Mouse (Mus musculus) hindbrain, embryonic 13.5 days (tissue): Measurements from ENCODE around the gene Plin3. TPM values are rescaled to one million over a fixed set of nuclear protein-coding genes. Genes with fewer than 3 reads are reported as not detected.

Experiments
- ATAC-seq: fragments of 200-750 bp; cut with Nextera tagmentation; 2 replicates; pipeline ENCODE4 v1.8.0; 2017; ENCODE audit warnings: moderate TSS enrichment; ENCODE audit not compliant: low FRiP score
- H3K27ac ChIP-seq: fragments of 300-500 bp; sonication (generic); 2 replicates; pipeline ENCODE4 v1.5.1; 2015; ENCODE audit warnings: inconsistent platforms, mild to moderate bottlenecking, moderate library complexity
- H3K27me3 ChIP-seq: fragments of 300-500 bp; sonication (generic); 2 replicates; pipeline ENCODE4 v1.6.1; 2015; ENCODE audit warnings: mild to moderate bottlenecking, inconsistent platforms
- H3K36me3 ChIP-seq: fragments of 300-500 bp; sonication (generic); 2 replicates; pipeline ENCODE4 v1.6.1; 2015; ENCODE audit warnings: mild to moderate bottlenecking, inconsistent platforms
- H3K4me1 ChIP-seq: fragments of 300-500 bp; sonication (generic); replicated peaks from 2 replicates; pipeline ENCODE4 v1.6.1; 2015; ENCODE audit warnings: inconsistent platforms
- H3K4me2 ChIP-seq: fragments of 300-500 bp; sonication (generic); 2 replicates; pipeline ENCODE4 v1.6.1; 2015; ENCODE audit warnings: inconsistent platforms, mild to moderate bottlenecking, moderate library complexity
- H3K4me3 ChIP-seq: fragments of 300-500 bp; sonication (generic); 2 replicates; pipeline ENCODE4 v1.5.1; 2015; ENCODE audit warnings: mild to moderate bottlenecking, inconsistent platforms
- H3K9ac ChIP-seq: fragments of 300-500 bp; sonication (generic); 2 replicates; pipeline ENCODE4 v1.6.1; 2015; ENCODE audit warnings: mild to moderate bottlenecking, inconsistent platforms
- H3K9me3 ChIP-seq: fragments of 300-500 bp; sonication (generic); 2 replicates; pipeline ENCODE4 v1.6.1; 2016; ENCODE audit warnings: inconsistent platforms
- WGBS: fragments of 180-500 bp; shearing (Covaris S2); methylation state at CpG from one replicate; pipeline ENCODE4 v1.1.7; 2015; 5-methylcytosine and 5-hydroxymethylcytosine counted together
- polyA plus RNA-seq: library from polyadenylated mRNA; unstranded; fragments of >200 nt; fragmentation: Nextera tagmentation; extraction: Ambion mirVana; gene quantifications from 2 replicates; pipeline ENCODE4 v1.2.1, GENCODE M21; 2015

The Plin3 gene
- 20.0 and 23.5 TPM in 2 replicates for polyA plus RNA-seq

GRCm38 (mm10) chr17:56292531-56293222, at the start of gene Plin3:
TSS of gene Plin3 (minus strand) at chr17:56292873.
- no peak for ATAC-seq
- H3K36me3 ChIP-seq, result no peaks in the 10 kb centered on the region
- H3K4me1 ChIP-seq, result peaks cover 32% of the 10 kb centered on the region
- no peak within 1 kb of the TSS for H3K4me2 ChIP-seq
- no peak within 1 kb of the TSS for H3K27ac ChIP-seq
- WGBS, result 81% methylated on average over 4 of the region's 4 CpGs
- H3K9ac ChIP-seq, result no peak within 1 kb of the TSS
- no peaks in the 10 kb centered on the region for H3K9me3 ChIP-seq
- no peak within 1 kb of the TSS for H3K4me3 ChIP-seq
- H3K27me3 ChIP-seq, result no peaks in the 10 kb centered on the region

GRCm38 (mm10) chr17:56340717-56341116, 48.0 kb upstream of the Plin3 start:
- H3K27me3 ChIP-seq, result no peaks in the 10 kb centered on the region
- 0 out of 2 replicates have a peak overlapping the region, but pooled peaks have one; percentile 13 for H3K9ac ChIP-seq
- peaks cover 51% of the 10 kb centered on the region for H3K4me1 ChIP-seq
- H3K9me3 ChIP-seq, result no peaks in the 10 kb centered on the region
- peaks cover 9% of the 10 kb centered on the region; the same call in 1 of the 2 replicates for H3K36me3 ChIP-seq
- H3K27ac ChIP-seq, result no peak overlapping the region
- no peak overlapping the region for H3K4me3 ChIP-seq
- ATAC-seq, result no peak
- no peak overlapping the region for H3K4me2 ChIP-seq

- Histone ChIP-seq H3K9ac (no peak overlapping the region), H3K27ac (no peak overlapping the region), H3K27me3 (no peaks in the 10 kb centered on the region), H3K4me3 (no peak overlapping the region), H3K36me3 (peaks cover 6% of the 10 kb centered on the region), H3K4me1 (peaks cover 55% of the 10 kb centered on the region), H3K4me2 (no peak overlapping the region), H3K9me3 (no peaks in the 10 kb centered on the region)
- ATAC-seq, result no peak
- 49% methylated on average over 4 of the region's 4 CpGs for WGBS
These were observed 46.2 kb upstream of the Plin3 start for GRCm38 (mm10) chr17:56338909-56339308.

GRCm38 (mm10) chr17:56337791-56338190, 45.1 kb upstream of the Plin3 start:
- no peaks in the 10 kb centered on the region for H3K27me3 ChIP-seq
- ATAC-seq, result no peak
- H3K4me2 ChIP-seq, result no peak overlapping the region
- no peak overlapping the region for H3K4me3 ChIP-seq
- H3K36me3 ChIP-seq, result peaks cover 6% of the 10 kb centered on the region
- H3K9me3 ChIP-seq, result no peaks in the 10 kb centered on the region
- peaks cover 54% of the 10 kb centered on the region for H3K4me1 ChIP-seq
- WGBS, result 95% methylated on average over 6 of the region's 6 CpGs
- no peak overlapping the region for H3K9ac ChIP-seq
- H3K27ac ChIP-seq, result no peak overlapping the region

- 52% methylated on average over 4 of the region's 4 CpGs for WGBS
- H3K4me3 ChIP-seq, result no peak overlapping the region
- no peak overlapping the region for H3K9ac ChIP-seq
- peaks cover 6% of the 10 kb centered on the region for H3K36me3 ChIP-seq
- H3K4me1 ChIP-seq, result peaks cover 60% of the 10 kb centered on the region
- H3K27ac ChIP-seq, result no peak overlapping the region
- H3K27me3 ChIP-seq, result no peaks in the 10 kb centered on the region
- no peak for ATAC-seq
- H3K4me2 ChIP-seq, result no peak overlapping the region
- H3K9me3 ChIP-seq, result no peaks in the 10 kb centered on the region
These were observed 44.5 kb upstream of the Plin3 start for GRCm38 (mm10) chr17:56337190-56337589.

- Histone ChIP-seq H3K9me3 (no peaks in the 10 kb centered on the region), H3K36me3 (peaks cover 6% of the 10 kb centered on the region), H3K27ac (no peak overlapping the region), H3K27me3 (no peaks in the 10 kb centered on the region), H3K4me3 (no peak overlapping the region), H3K4me1 (peaks cover 83% of the 10 kb centered on the region), H3K9ac (no peak overlapping the region), H3K4me2 (no peak overlapping the region)
- ATAC-seq, result no peak
- 45% methylated on average over 8 of the region's 8 CpGs for WGBS
These were observed 40.3 kb upstream of the Plin3 start for GRCm38 (mm10) chr17:56332987-56333386.

- ATAC-seq, result no peak
- H3K9ac ChIP-seq, result peak overlapping the region; percentile 25; the same call in 1 of the 2 replicates
These were observed 38.6 kb upstream of the Plin3 start for GRCm38 (mm10) chr17:56331256-56331655.

GRCm38 (mm10) chr17:56330345-56330744, 37.7 kb upstream of the Plin3 start:
- Histone ChIP-seq H3K27ac (0 out of 2 replicates have a peak overlapping the region, but pooled peaks have one; percentile 19), H3K9ac (peak overlapping the region; percentile 26; the same call in 1 of the 2 replicates), H3K9me3 (no peaks in the 10 kb centered on the region), H3K4me1 (peaks cover 67% of the 10 kb centered on the region), H3K4me2 (no peak overlapping the region), H3K4me3 (no peak overlapping the region), H3K27me3 (no peaks in the 10 kb centered on the region), H3K36me3 (peaks cover 6% of the 10 kb centered on the region)
- WGBS, result 87% methylated on average over 3 of the region's 3 CpGs
- no peak for ATAC-seq

More at GRCm38 (mm10) chr17:56331256-56331655, 38.6 kb upstream of the Plin3 start:
- Histone ChIP-seq H3K9me3 (no peaks in the 10 kb centered on the region), H3K36me3 (peaks cover 6% of the 10 kb centered on the region), H3K4me3 (no peak overlapping the region), H3K27ac (peak overlapping the region; percentile 35; the same call in 1 of the 2 replicates), H3K4me1 (peaks cover 76% of the 10 kb centered on the region), H3K27me3 (no peaks in the 10 kb centered on the region), H3K4me2 (no peak overlapping the region)

GRCm38 (mm10) chr17:56329267-56329666, 36.6 kb upstream of the Plin3 start:
- H3K4me2 ChIP-seq, result no peak overlapping the region
- H3K9ac ChIP-seq, result no peak overlapping the region
- ATAC-seq, result no peak
- H3K9me3 ChIP-seq, result no peaks in the 10 kb centered on the region
- H3K27me3 ChIP-seq, result no peaks in the 10 kb centered on the region
- H3K4me1 ChIP-seq, result peaks cover 70% of the 10 kb centered on the region
- H3K27ac ChIP-seq, result no peak overlapping the region
- no peak overlapping the region for H3K4me3 ChIP-seq
- no peaks in the 10 kb centered on the region for H3K36me3 ChIP-seq

- 2% methylated on average over 66 of the region's 67 CpGs for WGBS
- H3K27ac ChIP-seq, result peak overlapping the region; percentile 97
- ATAC-seq, result peak; percentile 61
- peak overlapping the region; percentile 79 for H3K4me3 ChIP-seq
- peaks cover 47% of the 10 kb centered on the region for H3K4me1 ChIP-seq
- peak overlapping the region; percentile 83 for H3K4me2 ChIP-seq
- no peaks in the 10 kb centered on the region for H3K27me3 ChIP-seq
- H3K9ac ChIP-seq, result peak overlapping the region; percentile 92
- 0 out of 2 replicates have a peak, but pooled peaks cover 8% of the 10 kb centered on the region for H3K36me3 ChIP-seq
- H3K9me3 ChIP-seq, result no peaks in the 10 kb centered on the region
These were observed 33.8 kb upstream of the Plin3 start for GRCm38 (mm10) chr17:56326153-56327147.

GRCm38 (mm10) chr17:56325450-56326152, 32.9 kb upstream of the Plin3 start, which contains the start of gene Kdm4b:
TSS of gene Kdm4b (plus strand) at chr17:56326062.
- Histone ChIP-seq H3K9ac (peak within 1 kb of the TSS; percentile 92), H3K36me3 (0 out of 2 replicates have a peak, but pooled peaks cover 8% of the 10 kb centered on the region), H3K4me3 (peak within 1 kb of the TSS; percentile 79), H3K27me3 (no peaks in the 10 kb centered on the region), H3K27ac (peak within 1 kb of the TSS; percentile 97), H3K9me3 (no peaks in the 10 kb centered on the region), H3K4me1 (peaks cover 39% of the 10 kb centered on the region), H3K4me2 (peak within 1 kb of the TSS; percentile 83)
- peak; percentile 100 for ATAC-seq
- WGBS, result 1% methylated on average over 57 of the region's 57 CpGs
